Comparison of ENCODE assay signal across 21 mouse cellular contexts in the genomic region with DNA sequence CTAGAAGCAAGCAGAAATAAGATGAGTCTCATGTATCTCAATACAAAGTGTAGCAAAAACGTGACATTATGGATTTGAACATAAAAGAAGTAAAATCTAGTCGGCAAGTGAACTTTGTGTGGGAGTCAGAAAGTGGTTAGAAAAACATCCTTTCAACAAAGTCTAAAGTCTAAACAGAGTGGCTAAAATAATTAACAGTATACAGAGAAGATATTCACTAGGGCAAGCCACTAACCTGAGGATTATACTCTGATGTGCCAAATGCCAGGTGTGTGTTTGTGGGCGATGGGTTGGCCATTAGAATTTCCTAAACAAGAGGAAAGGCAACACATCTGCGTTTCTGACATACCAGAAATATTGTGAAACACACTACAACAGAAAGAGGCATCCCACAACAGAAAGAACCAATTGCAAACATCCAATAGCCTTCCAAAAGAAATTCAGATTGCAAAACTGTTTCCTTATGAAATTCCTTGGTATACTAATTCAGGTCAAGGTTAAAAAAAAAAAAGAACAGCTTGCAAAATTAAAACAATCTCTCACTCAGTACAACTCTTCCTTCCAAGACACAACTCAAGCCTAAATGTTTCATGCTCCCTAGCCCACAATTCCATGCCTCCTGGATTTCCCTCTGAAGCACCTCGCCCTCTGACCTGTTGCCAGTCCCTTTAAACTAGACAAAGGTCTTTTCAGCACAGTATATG. TPM values are rescaled to one million over a fixed set of nuclear protein-coding genes. Genes with fewer than 3 reads are reported as not detected.
A peak's percentile ranks its signal among the peaks of the same experiment; 100 is the strongest.
DNase-seq lines count a peak whose midpoint lies in the region; ATAC-seq and TF ChIP-seq lines count a peak whose summit lies in the region.
"Had no signal": no experiment of that assay in that cellular context is flagged by ENCODE, and none has a peak within 500 bp of the region (broad histone marks: within the 10 kb centered on the region; RNA-seq: fewer than 3 reads in every experiment).

No protein-coding gene starts in this region.

- peak; percentile 9 for DNase-seq in adrenal gland, adult 2 months
- no peak for DNase-seq in adrenal gland, adult 18-20 months (ENCODE audit: low spot score in 2 of 2)
- peak; percentile 71 for DNase-seq in kidney, adult 2 months
- DNase-seq in kidney, postnatal 4 days, result no peak
- peak; percentile 77 for DNase-seq in lung, postnatal 0 days (ENCODE audit: low spot score)
- no peak for DNase-seq in lung, postnatal 4 days
- peak; percentile 62 for DNase-seq in fat pad, adult 2 months (ENCODE audit: extremely low read depth, low read depth, low spot score)
- no peak for DNase-seq in forebrain, embryonic 11.5 days (ENCODE audit: low spot score)
- DNase-seq: adrenal gland, postnatal 25 days; B cell, adult 2 months; cerebellum, adult 2 months; cerebellum, postnatal 10 days; gastrocnemius, postnatal 10 days had no signal

- no peak overlapping the region for H3K9ac ChIP-seq in lung, postnatal 0 days (replicated peaks; ENCODE audit: low read depth)
- H3K9ac ChIP-seq in forebrain, embryonic 11.5 days (ENCODE audit: low read length), result no peak overlapping the region
- H3K9ac ChIP-seq: forebrain, embryonic 15.5 days; heart, embryonic 12.5 days; hindbrain, embryonic 14.5 days had no signal

- H3K9me3 ChIP-seq in lung, postnatal 0 days (ENCODE audit: low read length), result no peaks in the 10 kb centered on the region
- no peaks in the 10 kb centered on the region for H3K9me3 ChIP-seq in forebrain, embryonic 11.5 days (ENCODE audit: control insufficient read depth, low read length)
- H3K9me3 ChIP-seq: embryonic facial prominence, embryonic 10.5 days; forebrain, embryonic 10.5 days; forebrain, embryonic 15.5 days; G1E; heart, embryonic 12.5 days; hindbrain, embryonic 10.5 days had no signal

- ATAC-seq in lung, postnatal 0 days, result no peak
- ATAC-seq in forebrain, embryonic 11.5 days (replicated peaks; ENCODE audit: low FRiP score), result no peak
- ATAC-seq: CD4-positive, CD25-positive, alpha-beta regulatory T cell, adult 4 months; forebrain, embryonic 15.5 days had no signal

- no peaks in the 10 kb centered on the region for H3K27me3 ChIP-seq in kidney, adult 2 months (replicated peaks; ENCODE audit: control insufficient read depth, insufficient read depth, low read length)
- no peaks in the 10 kb centered on the region for H3K27me3 ChIP-seq in lung, postnatal 0 days (replicated peaks; ENCODE audit: insufficient read depth, low read length)
- no peaks in the 10 kb centered on the region for H3K27me3 ChIP-seq in forebrain, embryonic 11.5 days (ENCODE audit: control insufficient read depth, insufficient read depth, low read length)
- H3K27me3 ChIP-seq: forebrain, embryonic 15.5 days; heart, embryonic 12.5 days had no signal

- H3K4me3 ChIP-seq in kidney, adult 2 months (ENCODE audit: insufficient read depth, low read depth, low read length), result no peak overlapping the region
- H3K4me3 ChIP-seq in lung, postnatal 0 days (ENCODE audit: low read depth, low read length), result no peak overlapping the region
- no peak overlapping the region for H3K4me3 ChIP-seq in forebrain, embryonic 11.5 days (ENCODE audit: low read depth, low read length)
- H3K4me3 ChIP-seq: embryonic facial prominence, embryonic 10.5 days; forebrain, embryonic 10.5 days; forebrain, embryonic 15.5 days; heart, embryonic 12.5 days; hindbrain, embryonic 10.5 days had no signal

- WGBS in kidney, adult 2 months, result 53% methylated on average over 5 of the region's 5 CpGs
- 80% methylated on average over 5 of the region's 5 CpGs for WGBS in lung, postnatal 0 days
- 89% methylated on average over 5 of the region's 5 CpGs for WGBS in forebrain, embryonic 11.5 days

- no peak for TF ChIP-seq EP300 in lung, postnatal 0 days (IDR thresholded peaks at IDR 0.05)

- peaks cover 1% of the 10 kb centered on the region; the same call in 1 of the 2 replicates for H3K36me3 ChIP-seq in kidney, adult 2 months (ENCODE audit: control insufficient read depth, insufficient read depth, low read length)
- H3K36me3 ChIP-seq in lung, postnatal 0 days (ENCODE audit: insufficient read depth, low read length), result peaks cover 5% of the 10 kb centered on the region; the same call in 1 of the 2 replicates
- H3K36me3 ChIP-seq in forebrain, embryonic 11.5 days (ENCODE audit: control insufficient read depth, insufficient read depth, low read length), result no peaks in the 10 kb centered on the region

- no peak overlapping the region for H3K4me2 ChIP-seq in lung, postnatal 0 days (replicated peaks; ENCODE audit: low read depth, low read length)
- H3K4me2 ChIP-seq in forebrain, embryonic 11.5 days (ENCODE audit: low read depth, low read length, severe bottlenecking), result no peak overlapping the region
- H3K4me2 ChIP-seq: forebrain, embryonic 15.5 days; heart, embryonic 12.5 days; hindbrain, embryonic 14.5 days had no signal

- peaks cover 33% of the 10 kb centered on the region for H3K4me1 ChIP-seq in kidney, adult 2 months (ENCODE audit: control insufficient read depth, insufficient read depth, low read length)
- H3K4me1 ChIP-seq in lung, postnatal 0 days (ENCODE audit: insufficient read depth, low read depth, low read length), result no peaks in the 10 kb centered on the region; the same call in 1 of the 2 replicates
- H3K4me1 ChIP-seq in forebrain, embryonic 11.5 days (replicated peaks; ENCODE audit: control insufficient read depth, insufficient read depth, low read length), result no peaks in the 10 kb centered on the region
- H3K4me1 ChIP-seq: hindbrain, embryonic 10.5 days had no signal

- no peak for TF ChIP-seq CTCF in kidney, adult 2 months (conservative IDR thresholded peaks at IDR 0.05; ENCODE audit: insufficient read depth, insufficient read length, low read depth, low read length)
- no peak for TF ChIP-seq CTCF in lung, postnatal 0 days (IDR thresholded peaks at IDR 0.05)

- no peak for TF ChIP-seq POLR2A in kidney, adult 2 months (IDR thresholded peaks at IDR 0.05; ENCODE audit: low read depth, low read length)

- H3K27ac ChIP-seq in kidney, adult 2 months (ENCODE audit: insufficient read depth, low read depth, low read length), result peak overlapping the region; percentile 62
- no peak overlapping the region for H3K27ac ChIP-seq in lung, postnatal 0 days (ENCODE audit: low read length)
- H3K27ac ChIP-seq in forebrain, embryonic 11.5 days (ENCODE audit: low read depth, low read length), result no peak overlapping the region
- H3K27ac ChIP-seq: embryonic facial prominence, embryonic 10.5 days; forebrain, embryonic 10.5 days; forebrain, embryonic 15.5 days; hindbrain, embryonic 10.5 days; hindbrain, embryonic 14.5 days had no signal

RNA-seq across cellular contexts. Expression of a gene that starts 47.1 kb away (rescaled TPM):
- total RNA-seq in adrenal gland, adult 2 months (2021), result 10 to 100 TPM; 37.0 to 37.4 TPM
- polyA plus RNA-seq in adrenal gland, adult 2 months (2012; rRNA removed), result 6.8 and 7.3 TPM in 2 replicates
- total RNA-seq in adrenal gland, adult 18-20 months (2021), result 10 to 100 TPM; 28.4 to 45.5 TPM
- 74.9 and 75.0 TPM in 2 replicates for polyA plus RNA-seq in kidney, adult 2 months (2012; rRNA removed)
- polyA plus RNA-seq in lung, postnatal 0 days (2015; fragmentation: Nextera tagmentation; extraction: Ambion mirVana), result 48.0 and 56.3 TPM in 2 replicates
- 30.2 and 33.1 TPM in 2 replicates for polyA plus RNA-seq in forebrain, embryonic 11.5 days (2014; fragmentation: Nextera tagmentation; extraction: Ambion mirVana)

Comparison
In these comparisons a context has a peak if more than half of its experiments do, and no peak if none do; other contexts are left out.
1. DNase-seq: peak in adrenal gland, adult 2 months (single experiment), kidney, adult 2 months (single experiment), lung, postnatal 0 days (single experiment) and fat pad, adult 2 months (single experiment); none in adrenal gland, adult 18-20 months (0 of 2), kidney, postnatal 4 days (0 of 2), lung, postnatal 4 days (0 of 2) and forebrain, embryonic 11.5 days (single experiment).